Mouse (Mus musculus): ENCODE results near the gene Pygo2.

DNA sequence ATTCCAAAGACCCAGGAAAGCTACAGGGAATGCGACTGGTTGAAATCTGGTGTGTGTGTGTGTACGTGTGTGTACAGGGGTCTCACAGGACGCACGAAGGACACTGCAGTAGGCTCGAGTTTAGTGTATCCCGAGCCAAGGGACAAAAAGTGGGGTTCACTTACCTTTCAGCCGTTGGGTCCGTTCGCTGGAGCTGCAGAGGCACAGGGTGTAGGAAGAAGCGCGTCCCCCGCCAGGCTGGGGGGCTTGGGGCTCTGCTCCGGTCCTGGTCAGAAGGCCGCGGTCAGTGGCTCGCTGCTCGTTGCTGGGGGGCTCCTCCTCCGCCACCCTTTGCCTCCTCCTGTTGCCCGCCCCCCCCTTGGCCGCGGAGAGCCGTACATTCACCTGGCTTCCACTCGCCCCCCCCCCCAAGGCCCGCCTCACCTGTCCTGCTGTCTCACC is 37.1 kb upstream of the Pygo2 start:
- no peak for TF ChIP-seq POLR2A (IDR thresholded peaks at IDR 0.05; ENCODE audit: low read depth, low read length)
- TF ChIP-seq CTCF (IDR thresholded peaks at IDR 0.05; ENCODE audit: extremely low read depth, insufficient read depth, insufficient read length, insufficient replicate concordance) = no peak
